ENCODE assay signal across 8 mouse cellular contexts in the genomic region with DNA sequence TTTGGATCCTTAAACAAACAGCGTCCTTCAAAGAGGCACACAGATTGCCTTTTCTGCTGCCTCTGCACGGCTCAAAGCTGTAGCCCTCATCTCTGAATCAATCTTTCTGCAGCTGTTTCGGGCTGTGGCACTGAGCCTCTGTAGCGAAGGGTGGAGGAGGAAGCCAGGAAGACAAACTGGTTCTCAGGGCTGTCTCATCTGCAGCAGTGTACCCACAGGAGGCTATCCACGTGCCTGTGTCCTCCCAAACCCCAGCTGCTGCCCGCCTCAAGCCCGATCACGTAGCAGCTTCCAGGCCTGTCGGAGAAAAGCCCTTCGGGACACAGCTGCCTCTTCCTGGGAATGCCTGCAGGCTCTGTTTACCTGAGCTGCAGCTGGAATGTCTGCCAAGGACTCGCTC.
DNase-seq lines count a peak whose midpoint lies in the region; ATAC-seq and TF ChIP-seq lines count a peak whose summit lies in the region.

No protein-coding gene starts in this region.

- H3K4me1 ChIP-seq in liver, postnatal 0 days (ENCODE audit: insufficient read depth) = peaks cover 37% of the 10 kb centered on the region
- H3K4me1 ChIP-seq in neural tube, embryonic 14.5 days (ENCODE audit: control insufficient read depth, insufficient read depth, low read length) = peaks cover 7% of the 10 kb centered on the region

- intact Hi-C loops in heart, postnatal 25 days (cut with DNase I) = loop anchor here (10.0 kb wide), 1 partner anchor 603 kb away; a partner anchor contains a TSS

- H3K9me3 ChIP-seq in liver, postnatal 0 days (ENCODE audit: low read length) = no peaks in the 10 kb centered on the region
- no peaks in the 10 kb centered on the region for H3K9me3 ChIP-seq in neural tube, embryonic 14.5 days (ENCODE audit: control insufficient read depth, low read length)

- peak; percentile 77 for ATAC-seq in frontal cortex, adult (ENCODE audit: low TSS enrichment)
- ATAC-seq in liver, postnatal 0 days = 0 out of 2 replicates have a peak, but pooled peaks have one; percentile 10
- ATAC-seq in neural tube, embryonic 14.5 days (ENCODE audit: low read depth) = peak; percentile 56

- H3K27ac ChIP-seq in liver, postnatal 0 days (ENCODE audit: low read depth) = peak overlapping the region; percentile 69
- peak overlapping the region; percentile 60; the same call in 1 of the 2 replicates for H3K27ac ChIP-seq in neural tube, embryonic 14.5 days (ENCODE audit: low read depth, low read length)

- no peak for TF ChIP-seq CTCF in liver, postnatal 0 days (IDR thresholded peaks at IDR 0.05; ENCODE audit: low read depth)

- H3K9ac ChIP-seq in liver, postnatal 0 days (replicated peaks) = peak overlapping the region; percentile 32
- H3K9ac ChIP-seq in neural tube, embryonic 14.5 days (replicated peaks; ENCODE audit: low read depth, low read length) = peak overlapping the region; percentile 25; the same call in 1 of the 2 replicates

- H3K4me3 ChIP-seq in liver, postnatal 0 days (ENCODE audit: low read depth, low read length) = 0 out of 2 replicates have a peak overlapping the region, but pooled peaks have one; percentile 9
- 0 out of 2 replicates have a peak overlapping the region, but pooled peaks have one; percentile 7 for H3K4me3 ChIP-seq in neural tube, embryonic 14.5 days (ENCODE audit: low read depth, low read length)

- peak overlapping the region; percentile 60 for H3K4me2 ChIP-seq in liver, postnatal 0 days (ENCODE audit: low read depth, low read length)
- peak overlapping the region; percentile 31 for H3K4me2 ChIP-seq in neural tube, embryonic 14.5 days (ENCODE audit: low read depth, low read length)

- no peaks in the 10 kb centered on the region for H3K27me3 ChIP-seq in liver, postnatal 0 days (ENCODE audit: insufficient read depth, low read length)
- H3K27me3 ChIP-seq in neural tube, embryonic 14.5 days (ENCODE audit: control insufficient read depth, insufficient read depth, low read length) = no peaks in the 10 kb centered on the region

- WGBS in liver, postnatal 0 days (ENCODE audit: insufficient replicate concordance) = 12% methylated on average over 11 of the region's 11 CpGs
- WGBS in neural tube, embryonic 14.5 days = 9% methylated on average over 11 of the region's 11 CpGs

- H3K36me3 ChIP-seq in liver, postnatal 0 days (replicated peaks; ENCODE audit: insufficient read depth, low read length) = no peaks in the 10 kb centered on the region
- no peaks in the 10 kb centered on the region for H3K36me3 ChIP-seq in neural tube, embryonic 14.5 days (ENCODE audit: control insufficient read depth, insufficient read depth, low read length)

- TF ChIP-seq EP300 in liver, postnatal 0 days (IDR thresholded peaks at IDR 0.05; ENCODE audit: low read depth) = no peak

- DNase-seq in ovary, postnatal 36 days (ENCODE audit: low spot score) = peak; percentile 21
- no peak for DNase-seq in ovary, adult 18-20 months (ENCODE audit: low spot score)
- DNase-seq in heart, postnatal 25 days (ENCODE audit: low spot score) = peak; percentile 45
- DNase-seq in kidney, postnatal 4 days = peak; percentile 51 to 68
- no peak for DNase-seq in liver, postnatal 0 days
- DNase-seq in urinary bladder, postnatal 14 days (ENCODE audit: low spot score) = peak; percentile 43

Comparison
In these comparisons a context has a peak if more than half of its experiments do, and no peak if none do; other contexts are left out.
1. DNase-seq: peak in ovary, postnatal 36 days (single experiment), heart, postnatal 25 days (single experiment), kidney, postnatal 4 days (2 of 2) and urinary bladder, postnatal 14 days (single experiment); none in ovary, adult 18-20 months (single experiment) and liver, postnatal 0 days (single experiment).
2. ATAC-seq: peak in every context shown above with its lines; median percentile 77 in frontal cortex, adult; 56 in neural tube, embryonic 14.5 days; 10 in liver, postnatal 0 days.